Mouse (Mus musculus) embryonic fibroblast, embryonic 13.5 days (primary cell): ENCODE results near the gene Pde4c.

ENCODE experiments used
- CTCF ChIP-seq: IDR thresholded peaks from 2 replicates; pipeline ENCODE4 v1.5.1; 2011; ENCODE audit warnings: mild to moderate bottlenecking, control low read depth, low read length, moderate library complexity, borderline replicate concordance; ENCODE audit not compliant: insufficient read depth
- POLR2A ChIP-seq: IDR thresholded peaks from 2 replicates; pipeline ENCODE4 v1.6.1; 2011; ENCODE audit warnings: low read depth, mild to moderate bottlenecking, control low read depth, low read length, moderate library complexity

GRCm38 (mm10) chr8:70775227-70775626 is 51.7 kb downstream of the Pde4c start:
- TF ChIP-seq CTCF = no peak
- TF ChIP-seq POLR2A = no peak
